Mouse (Mus musculus): ENCODE results near the gene Olfr410.

Olfr410 gene

GRCm38 (mm10) chr11:74337931-74338330, at the start of gene Olfr410:
Gene Olfr410, minus strand, starts transcription at chr11:74338031.
- no peak for DNase-seq (ENCODE audit: low spot score in 2 of 2)

- no peak for DNase-seq (ENCODE audit: low spot score in 2 of 2)
These were observed 49.4 kb upstream of the Olfr410 start for GRCm38 (mm10) chr11:74387203-74387602.

- no peak for DNase-seq (ENCODE audit: low spot score in 2 of 2)
These were observed 47.8 kb upstream of the Olfr410 start for GRCm38 (mm10) chr11:74385674-74386073.

- no peak for DNase-seq (ENCODE audit: low spot score in 2 of 2)
These were observed 41.5 kb upstream of the Olfr410 start for GRCm38 (mm10) chr11:74379166-74379873.

- no peak for DNase-seq (ENCODE audit: low spot score in 2 of 2)
These were observed 39.0 kb upstream of the Olfr410 start for GRCm38 (mm10) chr11:74376847-74377246.

GRCm38 (mm10) chr11:74371393-74372100, 33.7 kb upstream of the Olfr410 start:
- DNase-seq (ENCODE audit: low spot score in 2 of 2): peak; percentile 51 to 83

GRCm38 (mm10) chr11:74361769-74362168, 23.9 kb upstream of the Olfr410 start, which contains the start of gene Olfr412:
Gene Olfr412, plus strand, starts transcription at chr11:74362069.
- DNase-seq (ENCODE audit: low spot score in 2 of 2): no peak

- DNase-seq (ENCODE audit: low spot score in 2 of 2): no peak
These were observed 14.7 kb upstream of the Olfr410 start, which contains the start of gene Olfr411 for GRCm38 (mm10) chr11:74352550-74352949. Gene Olfr411, minus strand, starts transcription at chr11:74352650.

- no peak for DNase-seq (ENCODE audit: low spot score in 2 of 2)
These were observed 9.1 kb downstream of the Olfr410 start for GRCm38 (mm10) chr11:74328781-74329180.

GRCm38 (mm10) chr11:74326044-74326443, 11.8 kb downstream of the Olfr410 start:
- no peak for DNase-seq (ENCODE audit: low spot score in 2 of 2)

- DNase-seq (ENCODE audit: low spot score in 2 of 2): no peak
These were observed 50.6 kb downstream of the Olfr410 start for GRCm38 (mm10) chr11:74287256-74287655.

- no peak for DNase-seq (ENCODE audit: low spot score in 2 of 2)
These were observed 54.4 kb downstream of the Olfr410 start, which contains the start of gene Olfr59 for GRCm38 (mm10) chr11:74283436-74283835. Gene Olfr59, plus strand, starts transcription at chr11:74283736.
